Mouse (Mus musculus): ENCODE data around the gene Sectm1b. TPM values are rescaled to one million over a fixed set of nuclear protein-coding genes. Genes with fewer than 3 reads are reported as not detected.

The Sectm1b gene
- polyA plus RNA-seq (2012; rRNA removed) (0.05 and 0.08 TPM in 2 replicates), polyA plus RNA-seq (2014; fragmentation: Nextera tagmentation; extraction: Ambion mirVana) (0.04 TPM in 1 of 2 replicates, not detected in the other)

GRCm38 (mm10) chr11:121063379-121063778 is at the start of gene Sectm1b:
Gene Sectm1b, minus strand, starts transcription at chr11:121063569.
- Histone ChIP-seq H3K9ac (replicated peaks) (no peak within 1 kb of the TSS), H3K4me3 (ENCODE audit: insufficient read depth in 1 of 2, low read depth in 2 of 2, low read length in 2 of 2) (no peak within 1 kb of the TSS), H3K9me3 (ENCODE audit: control insufficient read depth, low read length) (no peaks in the 10 kb centered on the region), H3K27ac (no peak within 1 kb of the TSS), H3K4me1 (replicated peaks; ENCODE audit: control insufficient read depth in 2 of 2, insufficient read depth in 2 of 2, low read length in 1 of 2) (0 out of 4 replicates have a peak, but pooled peaks cover 0 to 3% of the 10 kb centered on the region in 2 experiments), H3K36me3 (replicated peaks; ENCODE audit: control insufficient read depth, insufficient read depth, low read depth) (no peaks in the 10 kb centered on the region), H3K4me2 (ENCODE audit: low read depth) (no peak within 1 kb of the TSS), H3K27me3 (ENCODE audit: control insufficient read depth, insufficient read depth, low read length) (no peaks in the 10 kb centered on the region)
- TF ChIP-seq EP300 (IDR thresholded peaks at IDR 0.05; ENCODE audit: low read depth): no peak
- TF ChIP-seq CTCF (IDR thresholded peaks at IDR 0.05; ENCODE audit: low read depth): no peak
- ATAC-seq (ENCODE audit: insufficient read depth): no peak
- 56% methylated on average over 5 of the region's 5 CpGs for WGBS (ENCODE audit: insufficient replicate concordance)
- no peak for DNase-seq (ENCODE audit: low read depth in 3 of 3, low spot score in 3 of 3)

GRCm38 (mm10) chr11:121112091-121112775 is 48.9 kb upstream of the Sectm1b start:
- WGBS (ENCODE audit: insufficient replicate concordance): 57% methylated on average over 5 of the region's 5 CpGs
- no peak overlapping the region for H3K9ac ChIP-seq (replicated peaks)
- no peak for DNase-seq (ENCODE audit: low read depth in 3 of 3, low spot score in 3 of 3)
- H3K9me3 ChIP-seq (ENCODE audit: control insufficient read depth, low read length): no peaks in the 10 kb centered on the region
- H3K4me1 ChIP-seq (replicated peaks; ENCODE audit: control insufficient read depth in 2 of 2, insufficient read depth in 2 of 2, low read length in 1 of 2): peaks cover 0 to 3% of the 10 kb centered on the region in 2 experiments; a peak in 1 of 4 replicates
- H3K4me2 ChIP-seq (ENCODE audit: low read depth): no peak overlapping the region
- no peak overlapping the region for H3K27ac ChIP-seq
- H3K36me3 ChIP-seq (replicated peaks; ENCODE audit: control insufficient read depth, insufficient read depth, low read depth): no peaks in the 10 kb centered on the region
- TF ChIP-seq EP300 (IDR thresholded peaks at IDR 0.05; ENCODE audit: low read depth) (no peak), CTCF (IDR thresholded peaks at IDR 0.05; ENCODE audit: low read depth) (no peak)
- no peaks in the 10 kb centered on the region for H3K27me3 ChIP-seq (ENCODE audit: control insufficient read depth, insufficient read depth, low read length)
- no peak for ATAC-seq (ENCODE audit: insufficient read depth)
- H3K4me3 ChIP-seq (ENCODE audit: insufficient read depth in 1 of 2, low read depth in 2 of 2, low read length in 2 of 2): no peak overlapping the region

DNA sequence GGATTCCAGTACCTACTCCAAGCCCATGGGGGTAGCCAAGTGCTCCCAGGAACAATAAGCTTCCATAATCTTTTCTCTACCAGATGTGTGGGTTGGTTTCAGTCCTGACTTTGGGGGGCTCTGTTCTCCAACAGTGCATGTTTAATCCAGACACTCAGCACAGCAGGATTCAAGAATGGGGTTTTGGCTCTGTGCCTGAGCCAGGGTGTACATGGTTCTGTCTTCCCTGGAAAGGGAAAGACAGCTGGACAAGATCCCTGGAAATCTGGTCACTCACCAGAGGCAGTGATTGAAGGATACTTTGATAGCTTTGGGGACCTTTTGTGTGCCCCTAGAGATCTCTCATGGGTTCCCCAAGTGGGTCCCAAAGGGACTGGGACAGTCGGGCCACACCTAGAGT is 48.2 kb upstream of the Sectm1b start:
- peaks cover 0 to 3% of the 10 kb centered on the region in 2 experiments; a peak in 1 of 4 replicates for H3K4me1 ChIP-seq (replicated peaks; ENCODE audit: control insufficient read depth in 2 of 2, insufficient read depth in 2 of 2, low read length in 1 of 2)
- H3K27me3 ChIP-seq (ENCODE audit: control insufficient read depth, insufficient read depth, low read length): no peaks in the 10 kb centered on the region
- H3K4me2 ChIP-seq (ENCODE audit: low read depth): no peak overlapping the region
- H3K27ac ChIP-seq: no peak overlapping the region
- H3K36me3 ChIP-seq (replicated peaks; ENCODE audit: control insufficient read depth, insufficient read depth, low read depth): no peaks in the 10 kb centered on the region
- ATAC-seq (ENCODE audit: insufficient read depth) (no peak), DNase-seq (ENCODE audit: low read depth in 3 of 3, low spot score in 3 of 3) (no peak)
- 53% methylated on average over 1 of the region's 1 CpGs for WGBS (ENCODE audit: insufficient replicate concordance)
- H3K9ac ChIP-seq (replicated peaks): no peak overlapping the region
- no peak overlapping the region for H3K4me3 ChIP-seq (ENCODE audit: insufficient read depth in 1 of 2, low read depth in 2 of 2, low read length in 2 of 2)
- TF ChIP-seq CTCF (IDR thresholded peaks at IDR 0.05; ENCODE audit: low read depth) (no peak), EP300 (IDR thresholded peaks at IDR 0.05; ENCODE audit: low read depth) (no peak)
- no peaks in the 10 kb centered on the region for H3K9me3 ChIP-seq (ENCODE audit: control insufficient read depth, low read length)

DNA sequence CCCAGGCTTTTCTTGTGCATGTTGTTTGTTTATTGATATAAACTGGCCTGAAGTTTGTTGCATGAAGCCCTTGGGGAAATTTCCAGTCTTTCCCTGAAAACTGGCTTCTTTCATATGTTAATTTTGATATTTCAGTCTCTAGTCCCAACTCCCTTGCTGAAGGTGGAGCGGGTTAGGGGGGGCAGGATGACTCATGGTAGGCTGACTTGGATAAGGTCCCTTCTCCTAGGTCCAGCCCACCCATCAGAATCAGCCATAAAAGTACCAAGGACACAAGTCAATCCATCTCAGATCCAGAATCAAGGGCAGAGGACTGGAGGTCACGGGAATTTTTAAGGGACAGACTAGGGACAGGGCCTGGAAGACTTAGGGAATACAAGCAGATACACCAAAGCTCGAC is 47.7 kb upstream of the Sectm1b start:
- TF ChIP-seq CTCF (IDR thresholded peaks at IDR 0.05; ENCODE audit: low read depth) (no peak), EP300 (IDR thresholded peaks at IDR 0.05; ENCODE audit: low read depth) (no peak)
- Histone ChIP-seq H3K9ac (replicated peaks) (no peak overlapping the region), H3K27me3 (ENCODE audit: control insufficient read depth, insufficient read depth, low read length) (no peaks in the 10 kb centered on the region), H3K4me2 (ENCODE audit: low read depth) (no peak overlapping the region), H3K4me1 (replicated peaks; ENCODE audit: control insufficient read depth in 2 of 2, insufficient read depth in 2 of 2, low read length in 1 of 2) (peaks cover 0 to 3% of the 10 kb centered on the region in 2 experiments; a peak in 1 of 4 replicates), H3K27ac (no peak overlapping the region), H3K4me3 (ENCODE audit: insufficient read depth in 1 of 2, low read depth in 2 of 2, low read length in 2 of 2) (no peak overlapping the region), H3K9me3 (ENCODE audit: control insufficient read depth, low read length) (no peaks in the 10 kb centered on the region), H3K36me3 (replicated peaks; ENCODE audit: control insufficient read depth, insufficient read depth, low read depth) (no peaks in the 10 kb centered on the region)
- 53% methylated on average over 3 of the region's 3 CpGs for WGBS (ENCODE audit: insufficient replicate concordance)
- ATAC-seq (ENCODE audit: insufficient read depth): no peak
- no peak for DNase-seq (ENCODE audit: low read depth in 3 of 3, low spot score in 3 of 3)

GRCm38 (mm10) chr11:121109986-121110385 is 46.6 kb upstream of the Sectm1b start:
- TF ChIP-seq CTCF (IDR thresholded peaks at IDR 0.05; ENCODE audit: low read depth): no peak
- no peak for TF ChIP-seq EP300 (IDR thresholded peaks at IDR 0.05; ENCODE audit: low read depth)
- Histone ChIP-seq H3K4me3 (ENCODE audit: insufficient read depth in 1 of 2, low read depth in 2 of 2, low read length in 2 of 2) (no peak overlapping the region), H3K4me2 (ENCODE audit: low read depth) (no peak overlapping the region), H3K9me3 (ENCODE audit: control insufficient read depth, low read length) (no peaks in the 10 kb centered on the region), H3K9ac (replicated peaks) (no peak overlapping the region), H3K27ac (no peak overlapping the region), H3K4me1 (replicated peaks; ENCODE audit: control insufficient read depth in 2 of 2, insufficient read depth in 2 of 2, low read length in 1 of 2) (peaks cover 0 to 3% of the 10 kb centered on the region in 2 experiments; a peak in 1 of 4 replicates), H3K27me3 (ENCODE audit: control insufficient read depth, insufficient read depth, low read length) (no peaks in the 10 kb centered on the region), H3K36me3 (replicated peaks; ENCODE audit: control insufficient read depth, insufficient read depth, low read depth) (no peaks in the 10 kb centered on the region)
- ATAC-seq (ENCODE audit: insufficient read depth) (no peak), DNase-seq (ENCODE audit: low read depth in 3 of 3, low spot score in 3 of 3) (no peak)
- WGBS (ENCODE audit: insufficient replicate concordance): 26% methylated on average over 2 of the region's 2 CpGs

All from liver, embryonic 14.5 days (tissue).